Mouse (Mus musculus): Measurements from ENCODE around the gene Cyp3a13.
"Not testable (repeated sequence)": the region's sequence is repeated elsewhere in the genome, so short reads cannot be mapped to it uniquely, and the experiment has no call there.

DNA sequence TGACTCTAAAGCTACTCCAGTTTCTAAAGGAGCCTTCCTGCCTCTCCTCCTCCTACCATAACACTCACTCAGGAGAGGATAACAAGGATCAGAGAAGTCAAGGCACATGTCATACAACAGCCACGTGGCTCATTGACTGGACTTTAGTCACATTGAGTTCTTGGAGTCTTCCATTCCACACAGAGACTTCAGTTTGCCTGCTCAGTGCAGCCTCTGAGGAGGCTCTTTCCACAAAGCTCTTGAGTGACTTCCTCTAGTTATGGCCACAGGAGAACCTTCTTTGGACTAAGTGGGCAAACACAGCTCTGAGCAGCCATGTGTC is 49.1 kb downstream of the Cyp3a13 start:
- TF ChIP-seq CHD1 (IDR thresholded peaks at IDR 0.05; ENCODE audit: low read depth, low read length); CTCF (IDR thresholded peaks at IDR 0.05 in 2 of 3, conservative IDR thresholded peaks at IDR 0.05 in 1 of 3; ENCODE audit: control insufficient read depth in 1 of 3, insufficient read depth in 1 of 3, low read depth in 2 of 3, low read length in 3 of 3, poor library complexity in 1 of 3, severe bottlenecking in 1 of 3); ZNF384 (IDR thresholded peaks at IDR 0.05; ENCODE audit: low read depth, low read length); HCFC1 (IDR thresholded peaks at IDR 0.05; ENCODE audit: low read depth, low read length); POLR2A (IDR thresholded peaks at IDR 0.05; ENCODE audit: control insufficient read depth in 1 of 2, insufficient read depth in 1 of 2, low read depth in 1 of 2, low read length in 2 of 2, poor library complexity in 1 of 2); CHD2 (IDR thresholded peaks at IDR 0.05; ENCODE audit: low read length); TCF12 (IDR thresholded peaks at IDR 0.05; ENCODE audit: low read depth, low read length); JUND (IDR thresholded peaks at IDR 0.05; ENCODE audit: low read depth, low read length): not testable (repeated sequence)
- TF ChIP-seq MAX (IDR thresholded peaks at IDR 0.05; ENCODE audit: low read length), result peak; percentile 78

Data from MEL (cell line).